Mouse (Mus musculus) heart, embryonic 14.5 days (tissue): ENCODE measurements around the gene Chrna4. TPM values are rescaled to one million over a fixed set of nuclear protein-coding genes. Genes with fewer than 3 reads are reported as not detected.
A peak's percentile ranks its signal among the peaks of the same experiment; 100 is the strongest.

ENCODE experiments used
- ATAC-seq: fragments of 200-750 bp; cut with Nextera tagmentation; 2 replicates; pipeline ENCODE4 v1.8.0; 2017; ENCODE audit warnings: low read depth, moderate TSS enrichment; ENCODE audit not compliant: insufficient number of reproducible peaks, insufficient read depth, low FRiP score
- H3K27ac ChIP-seq, 2 experiments: fragments of 200-500 bp in 1 of 2; fragments of 300-500 bp in 1 of 2; sonication (generic) in 1 of 2; replicated peaks in 1 of 2; 2 replicates each; pipeline ENCODE4 v1.5.1; 2012 to 2014; ENCODE audit warnings: low read depth in 2 of 2, low read length in 2 of 2, control low read depth in 1 of 2, mild to moderate bottlenecking in 1 of 2, mixed read lengths in 1 of 2; ENCODE audit not compliant: control insufficient read depth in 1 of 2, insufficient read depth in 1 of 2
- H3K27me3 ChIP-seq: fragments of 300-500 bp; sonication (generic); 2 replicates; pipeline ENCODE4 v1.6.1; 2014; ENCODE audit warnings: mild to moderate bottlenecking, low read length, control low read depth; ENCODE audit not compliant: control insufficient read depth, insufficient read depth
- H3K36me3 ChIP-seq: fragments of 300-500 bp; sonication (generic); 2 replicates; pipeline ENCODE4 v1.6.1; 2014; ENCODE audit warnings: mild to moderate bottlenecking, control low read depth, low read length, mixed read lengths; ENCODE audit not compliant: control insufficient read depth, insufficient read depth
- H3K4me1 ChIP-seq, 2 experiments: fragments of 200-500 bp in 1 of 2; fragments of 300-500 bp in 1 of 2; sonication (generic) in 1 of 2; 2 replicates each; pipeline ENCODE4 v1.6.1; 2012 to 2014; ENCODE audit warnings: low read length in 2 of 2, control low read depth in 1 of 2, mixed read lengths in 1 of 2; ENCODE audit not compliant: control insufficient read depth in 2 of 2, insufficient read depth in 2 of 2
- H3K4me2 ChIP-seq: fragments of 300-500 bp; sonication (generic); 2 replicates; pipeline ENCODE4 v1.6.1; 2014; ENCODE audit warnings: mild to moderate bottlenecking, low read length
- H3K4me3 ChIP-seq, 2 experiments: fragments of 200-500 bp in 1 of 2; fragments of 300-500 bp in 1 of 2; sonication (generic) in 1 of 2; 2 replicates each; pipeline ENCODE4 v1.5.1; 2012 to 2014; ENCODE audit warnings: low read length in 2 of 2, mild to moderate bottlenecking in 2 of 2, control low read depth in 1 of 2, low read depth in 1 of 2, moderate library complexity in 1 of 2; ENCODE audit not compliant: control insufficient read depth in 1 of 2, insufficient read depth in 1 of 2
- H3K9ac ChIP-seq: fragments of 300-500 bp; sonication (generic); 2 replicates; pipeline ENCODE4 v1.6.1; 2014; ENCODE audit warnings: mild to moderate bottlenecking, low read length
- H3K9me3 ChIP-seq: fragments of 300-500 bp; sonication (generic); 2 replicates; pipeline ENCODE4 v1.6.1; 2016; ENCODE audit warnings: low read length, control low read depth; ENCODE audit not compliant: control insufficient read depth
- WGBS: fragments of 180-500 bp; shearing (Covaris S2); extraction: QIAGEN DNeasy Blood & Tissue Kit; methylation state at CpG from one replicate; pipeline ENCODE4 v1.1.7; 2014; 5-methylcytosine and 5-hydroxymethylcytosine counted together
- polyA plus RNA-seq: library from polyadenylated mRNA; unstranded; fragments of >200 nt; fragmentation: Nextera tagmentation; extraction: Ambion mirVana; gene quantifications from 2 replicates; pipeline ENCODE4 v1.2.1, GENCODE M21; 2014

Chrna4 gene
- polyA plus RNA-seq, 1 experiment from 2014 or later, result 0.07 TPM

DNA sequence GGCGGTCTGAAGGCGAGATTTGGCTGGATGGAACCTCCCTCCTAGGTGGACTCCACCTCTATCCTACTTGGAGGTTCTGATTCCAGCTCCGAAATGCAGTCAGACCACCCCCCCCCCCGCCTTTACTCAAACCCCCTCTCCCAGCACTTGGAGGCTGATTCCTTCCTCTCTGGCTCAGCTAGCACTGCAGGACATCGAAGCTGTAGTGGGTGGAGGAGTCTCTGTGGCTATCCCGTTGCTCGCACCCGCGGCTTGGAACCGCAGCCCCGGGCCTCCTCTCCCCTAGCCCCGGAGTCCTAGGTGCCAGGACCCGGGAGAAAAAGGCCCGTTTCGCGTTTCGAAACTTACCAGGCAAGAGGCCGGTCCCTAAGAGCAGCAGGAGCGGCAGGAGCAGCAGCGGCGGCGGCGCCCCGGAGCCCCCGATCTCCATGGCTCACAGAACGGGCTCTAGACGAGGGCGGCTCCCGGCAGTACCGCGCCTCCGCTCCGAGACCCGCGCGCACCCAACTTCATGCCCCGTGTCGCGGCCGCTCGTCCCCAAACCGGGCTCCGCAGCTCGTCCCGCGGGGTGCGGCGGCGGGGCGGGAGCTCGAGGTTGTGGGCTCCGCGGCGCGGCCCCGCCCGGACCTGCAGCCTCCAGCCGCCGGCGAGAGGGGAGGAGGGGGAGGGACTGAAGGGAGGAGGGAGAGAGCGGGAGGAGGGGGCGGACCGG, 4.5 kb downstream of the Chrna4 start:
- H3K4me2 ChIP-seq, result peak overlapping the region; percentile 92
- peaks cover 89% of the 10 kb centered on the region for H3K27me3 ChIP-seq
- no peaks in the 10 kb centered on the region for H3K9me3 ChIP-seq
- H3K9ac ChIP-seq, result peak overlapping the region; percentile 66
- peak overlapping the region; percentile 31 to 53 for H3K4me3 ChIP-seq
- WGBS, result under 1% methylated on average over 57 of the region's 63 CpGs
- no peak overlapping the region for H3K27ac ChIP-seq
- peaks cover 1 to 8% of the 10 kb centered on the region in 2 experiments; a peak in 3 of 4 replicates for H3K4me1 ChIP-seq
- H3K36me3 ChIP-seq, result no peaks in the 10 kb centered on the region
- ATAC-seq, result no peak

- Histone ChIP-seq H3K4me2 (no peak overlapping the region), H3K36me3 (no peaks in the 10 kb centered on the region), H3K4me3 (no peak overlapping the region), H3K4me1 (peaks cover 12 to 20% of the 10 kb centered on the region in 2 experiments), H3K27me3 (peaks cover 94% of the 10 kb centered on the region), H3K9ac (no peak overlapping the region), H3K9me3 (no peaks in the 10 kb centered on the region), H3K27ac (no peak overlapping the region)
- WGBS, result 58% methylated on average over 6 of the region's 6 CpGs
- ATAC-seq, result no peak
These were observed 6.8 kb downstream of the Chrna4 start for GRCm38 (mm10) chr2:181036561-181036960.

DNA sequence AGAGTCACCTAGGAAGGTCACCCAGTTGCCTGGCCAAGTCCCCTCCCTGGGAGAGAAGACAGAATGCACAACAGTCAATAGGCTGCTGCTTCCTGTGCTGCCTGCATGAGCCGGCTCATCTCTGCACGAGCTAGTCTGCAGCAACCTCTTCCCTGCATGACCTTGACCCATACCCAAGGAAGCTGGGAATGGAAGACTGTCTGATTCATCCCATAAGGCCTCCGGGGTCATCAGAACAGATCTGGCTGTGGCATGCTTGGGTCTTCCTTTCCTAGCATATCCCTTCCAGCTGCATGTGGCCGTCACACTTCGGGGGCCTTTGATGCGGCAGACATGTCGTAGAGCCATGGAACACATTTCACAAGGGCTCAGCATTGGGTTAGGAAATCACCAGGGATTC, 8.2 kb downstream of the Chrna4 start:
- no peak overlapping the region for H3K4me3 ChIP-seq
- H3K27me3 ChIP-seq, result peaks cover 94% of the 10 kb centered on the region
- no peak overlapping the region for H3K9ac ChIP-seq
- no peaks in the 10 kb centered on the region for H3K36me3 ChIP-seq
- H3K27ac ChIP-seq, result no peak overlapping the region
- peaks cover 12 to 20% of the 10 kb centered on the region in 2 experiments for H3K4me1 ChIP-seq
- no peaks in the 10 kb centered on the region for H3K9me3 ChIP-seq
- H3K4me2 ChIP-seq, result no peak overlapping the region
- ATAC-seq, result no peak
- WGBS, result 78% methylated on average over 7 of the region's 7 CpGs

DNA sequence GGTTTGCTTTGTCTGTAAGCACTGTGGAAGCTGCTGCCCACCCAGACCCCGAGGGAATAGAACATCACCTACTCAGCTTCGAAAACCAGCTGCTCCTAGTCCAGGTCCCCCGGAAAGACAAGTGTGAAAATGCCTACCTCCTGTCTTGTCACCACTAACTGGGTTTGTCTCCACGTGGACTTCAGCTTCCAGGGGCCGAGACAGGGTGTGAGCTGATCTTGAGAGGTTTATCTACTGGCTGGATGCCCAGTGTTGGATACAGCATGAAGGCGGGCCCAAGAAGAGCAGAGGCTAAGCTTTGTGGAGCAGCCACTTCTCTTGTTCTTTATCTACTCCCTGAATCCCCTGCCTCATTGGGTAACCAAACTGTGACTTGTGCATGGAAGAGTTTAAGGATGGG, 10.0 kb downstream of the Chrna4 start:
- ATAC-seq, result no peak
- Histone ChIP-seq H3K4me3 (no peak overlapping the region), H3K9ac (no peak overlapping the region), H3K36me3 (no peaks in the 10 kb centered on the region), H3K27me3 (peaks cover 90% of the 10 kb centered on the region), H3K9me3 (no peaks in the 10 kb centered on the region), H3K4me1 (peaks cover 12 to 14% of the 10 kb centered on the region in 2 experiments), H3K4me2 (no peak overlapping the region), H3K27ac (no peak overlapping the region)
- WGBS, result 16% methylated on average over 6 of the region's 6 CpGs

GRCm38 (mm10) chr2:181032407-181032806, 10.9 kb downstream of the Chrna4 start:
- Histone ChIP-seq H3K27me3 (peaks cover 86% of the 10 kb centered on the region), H3K4me2 (no peak overlapping the region), H3K9me3 (no peaks in the 10 kb centered on the region), H3K4me1 (peaks cover 12 to 14% of the 10 kb centered on the region in 2 experiments), H3K27ac (no peak overlapping the region), H3K4me3 (no peak overlapping the region), H3K36me3 (no peaks in the 10 kb centered on the region), H3K9ac (no peak overlapping the region)
- 30% methylated on average over 5 of the region's 5 CpGs for WGBS
- no peak for ATAC-seq

- no peaks in the 10 kb centered on the region for H3K9me3 ChIP-seq
- no peak overlapping the region for H3K27ac ChIP-seq
- peaks cover 77% of the 10 kb centered on the region for H3K27me3 ChIP-seq
- no peaks in the 10 kb centered on the region for H3K36me3 ChIP-seq
- no peak for ATAC-seq
- H3K4me2 ChIP-seq, result no peak overlapping the region
- no peak overlapping the region for H3K4me3 ChIP-seq
- no peak overlapping the region for H3K9ac ChIP-seq
- H3K4me1 ChIP-seq, result peaks cover 12 to 14% of the 10 kb centered on the region in 2 experiments
- 80% methylated on average over 11 of the region's 11 CpGs for WGBS
These were observed 11.9 kb downstream of the Chrna4 start for GRCm38 (mm10) chr2:181031406-181031934.

DNA sequence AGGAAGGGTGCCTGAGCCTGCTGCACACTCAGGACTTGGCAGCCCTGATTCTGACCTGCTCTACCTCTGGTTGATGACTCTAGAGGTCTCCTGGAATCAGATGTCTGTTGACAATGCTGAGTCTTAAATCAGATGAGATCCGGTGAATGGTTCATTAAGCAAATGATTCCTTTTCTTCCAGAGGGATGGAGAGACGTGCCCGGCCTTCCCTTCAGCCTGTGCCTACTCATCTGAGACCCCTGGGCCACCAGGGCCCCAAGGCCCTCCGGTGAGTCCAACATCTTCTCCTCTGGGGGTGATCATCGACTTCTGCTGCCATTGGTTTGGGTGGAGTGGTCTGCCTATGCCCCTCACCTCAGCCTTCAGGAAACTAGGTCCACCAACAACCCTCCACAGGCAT, 35.0 kb downstream of the Chrna4 start:
- Histone ChIP-seq H3K4me3 (no peak overlapping the region), H3K9ac (no peak overlapping the region), H3K9me3 (no peaks in the 10 kb centered on the region), H3K27ac (no peak overlapping the region), H3K4me1 (no peaks in the 10 kb centered on the region), H3K4me2 (no peak overlapping the region), H3K36me3 (no peaks in the 10 kb centered on the region), H3K27me3 (peaks cover 31% of the 10 kb centered on the region)
- no peak for ATAC-seq
- WGBS, result 78% methylated on average over 5 of the region's 5 CpGs

DNA sequence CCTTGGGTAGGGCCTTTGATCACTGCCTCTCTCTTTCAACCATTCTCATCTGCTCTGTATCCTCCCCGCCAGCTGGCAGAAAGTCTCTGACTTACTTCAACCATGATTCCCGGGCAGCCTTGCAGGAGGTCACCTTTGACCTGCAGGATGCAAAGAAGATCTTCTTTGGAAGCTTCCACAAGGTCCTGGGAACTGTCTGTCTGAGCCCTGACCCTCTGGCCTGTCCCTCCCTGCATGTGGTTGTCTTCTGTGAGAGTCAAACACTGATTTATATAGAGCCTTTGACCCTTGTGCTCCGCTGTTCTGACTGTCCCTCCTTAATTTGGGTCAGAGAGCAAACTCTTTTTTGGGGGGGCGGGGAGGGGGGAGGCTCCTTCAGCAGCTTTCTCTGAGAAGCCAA, 36.3 kb downstream of the Chrna4 start:
- Histone ChIP-seq H3K27ac (no peak overlapping the region), H3K9me3 (no peaks in the 10 kb centered on the region), H3K9ac (no peak overlapping the region), H3K4me3 (no peak overlapping the region), H3K27me3 (peaks cover 28% of the 10 kb centered on the region), H3K4me2 (no peak overlapping the region), H3K4me1 (no peaks in the 10 kb centered on the region), H3K36me3 (no peaks in the 10 kb centered on the region)
- no peak for ATAC-seq
- 68% methylated on average over 4 of the region's 4 CpGs for WGBS
